Mouse (Mus musculus) embryo, embryonic 9.5 days (tissue): ENCODE data around the gene Scrt2.

ENCODE experiments used
- DNase-seq: peaks from one replicate; pipeline ENCODE4 v3.0.0-alpha.2; 2017; ENCODE audit errors: extremely low spot score

Gene Scrt2

GRCm38 (mm10) chr2:152142571-152142970 lies 61.2 kb downstream of the Scrt2 start:
- no peak for DNase-seq

DNA sequence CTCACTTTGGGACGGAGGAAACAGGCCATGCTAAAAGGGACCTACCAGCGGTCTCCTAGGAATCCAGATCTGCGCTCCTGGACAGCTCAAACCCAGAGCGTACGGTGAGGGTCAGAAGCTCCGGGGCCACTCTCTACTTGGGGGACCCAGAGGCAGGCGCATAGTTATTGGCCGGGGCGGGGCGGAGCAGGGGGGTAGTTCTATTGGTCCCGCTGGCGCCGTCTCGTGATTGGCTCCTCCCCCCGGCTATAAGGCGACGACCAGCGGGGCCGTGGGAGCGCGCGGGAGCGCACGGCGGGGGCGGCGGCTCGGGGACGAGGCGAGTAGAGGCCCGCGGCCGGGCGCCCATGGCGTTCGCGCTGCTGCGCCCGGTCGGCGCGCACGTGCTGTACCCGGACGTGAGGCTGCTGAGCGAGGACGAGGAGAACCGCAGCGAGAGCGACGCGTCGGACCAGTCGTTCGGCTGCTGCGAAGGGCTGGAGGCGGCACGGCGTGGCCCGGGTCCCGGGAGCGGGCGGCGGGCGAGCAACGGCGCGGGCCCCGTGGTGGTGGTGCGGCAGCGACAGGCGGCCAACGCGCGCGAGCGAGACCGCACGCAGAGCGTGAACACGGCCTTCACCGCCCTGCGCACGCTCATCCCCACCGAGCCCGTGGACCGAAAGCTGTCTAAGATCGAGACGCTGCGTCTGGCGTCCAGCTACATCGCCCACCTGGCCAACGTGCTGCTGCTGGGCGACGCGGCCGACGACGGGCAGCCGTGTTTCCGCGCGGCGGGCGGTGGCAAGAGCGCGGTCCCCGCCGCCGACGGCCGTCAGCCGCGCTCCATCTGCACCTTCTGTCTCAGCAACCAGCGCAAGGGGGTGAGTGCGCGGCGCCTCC lies 62.2 kb downstream of the Scrt2 start, which contains the start of gene Tcf15:
Tcf15 (plus strand) TSS at position 283 of the 879 bp plus-strand sequence.
- DNase-seq = peak; percentile 76

DNA sequence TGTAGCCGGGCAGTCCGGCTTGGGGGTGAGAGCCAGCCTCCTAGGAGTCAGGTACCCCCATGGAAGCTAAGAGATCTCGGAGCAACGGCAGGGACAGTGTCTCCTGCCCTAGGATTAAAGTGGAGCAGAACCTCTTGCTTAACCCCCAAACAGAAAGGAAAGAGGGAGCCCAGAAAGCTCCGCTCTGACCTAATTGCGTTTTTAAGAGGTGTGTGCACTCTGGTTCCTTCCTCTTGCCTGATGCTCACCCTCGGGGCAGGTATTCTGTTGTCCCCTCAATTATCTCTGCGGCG lies 62.8 kb downstream of the Scrt2 start:
- DNase-seq = no peak

DNA sequence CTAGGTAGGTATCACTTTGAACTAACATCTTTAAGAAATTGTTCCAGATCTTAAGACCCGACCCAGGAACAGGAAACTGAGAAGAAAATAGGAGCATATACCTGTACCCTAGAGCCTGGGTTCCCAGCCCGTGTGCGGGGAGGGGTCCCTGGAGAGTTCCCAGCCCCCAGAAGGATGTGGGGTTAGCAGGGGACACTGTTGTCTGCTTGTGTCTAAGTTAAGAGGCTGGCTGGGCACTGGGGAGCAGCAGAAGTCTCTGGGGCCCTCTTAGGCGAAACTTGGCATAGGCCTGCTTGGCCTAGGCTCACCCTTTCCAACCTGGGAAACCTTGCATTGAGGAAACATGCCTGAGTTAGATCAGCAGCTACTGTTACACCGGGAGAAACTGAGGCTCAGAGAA lies 63.2 kb downstream of the Scrt2 start:
- DNase-seq = no peak
